Mouse (Mus musculus) thymus, adult 2 months (tissue): ENCODE results near the gene Gimap5.

ENCODE experiments used
- CTCF ChIP-seq: fragments of 200-500 bp; IDR thresholded peaks from 2 replicates; pipeline ENCODE4 v1.5.1; 2012; ENCODE audit warnings: mild to moderate bottlenecking, control low read depth, low read length, moderate library complexity, borderline replicate concordance; ENCODE audit not compliant: control insufficient read depth, poor library complexity, insufficient read depth; ENCODE audit errors: extremely low read depth
- POLR2A ChIP-seq: fragments of 200-500 bp; IDR thresholded peaks from 2 replicates; pipeline ENCODE4 v1.6.1; 2012; ENCODE audit warnings: mild to moderate bottlenecking, low read length, control low read depth, moderate library complexity; ENCODE audit not compliant: control insufficient read depth, poor library complexity, insufficient read depth; ENCODE audit errors: extremely low read depth

- no peak for TF ChIP-seq CTCF
- no peak for TF ChIP-seq POLR2A
Measured at GRCm38 (mm10) chr6:48742422-48743351, 3.3 kb upstream of the Gimap5 start.
